Mouse (Mus musculus) megakaryocyte, embryonic 14.5 days (primary cell): ENCODE results near the gene Cdk6.

ENCODE experiments used
- FLI1 ChIP-seq: IDR thresholded peaks from 2 replicates; pipeline ENCODE4 v1.6.1; 2012; ENCODE audit warnings: low read length, inconsistent platforms, mixed read lengths
- GATA1 ChIP-seq: IDR thresholded peaks from 3 replicates; pipeline ENCODE4 v1.6.1; 2012; ENCODE audit warnings: mixed read lengths, low read length, inconsistent platforms, borderline replicate concordance

DNA sequence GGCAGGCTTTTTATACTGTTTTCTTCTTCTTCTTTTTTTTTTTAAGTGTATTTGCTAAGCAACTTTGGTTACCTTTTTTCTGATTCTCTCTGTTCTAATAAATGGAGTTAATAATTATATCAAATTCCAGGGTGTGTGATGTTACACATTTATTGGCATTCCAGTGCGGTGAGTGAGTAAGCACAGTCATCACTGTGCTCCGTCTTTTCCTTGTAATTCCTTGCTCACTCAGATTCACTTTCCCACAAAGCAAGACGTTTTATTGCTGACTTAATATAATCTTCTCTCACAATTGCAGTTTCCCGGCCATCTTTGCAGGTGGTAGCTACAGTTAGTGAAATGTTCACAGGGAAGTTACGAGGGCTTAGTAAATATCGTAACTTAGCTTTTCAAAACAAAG lies 19.2 kb upstream of the Cdk6 start:
- no peak for TF ChIP-seq GATA1
- TF ChIP-seq FLI1, result no peak
